Mouse (Mus musculus) forebrain, embryonic 14.5 days (tissue): ENCODE data around the gene Pcmtd2. TPM values are rescaled to one million over a fixed set of nuclear protein-coding genes. Genes with fewer than 3 reads are reported as not detected.
"Not testable (repeated sequence)": the region's sequence is repeated elsewhere in the genome, so short reads cannot be mapped to it uniquely, and the experiment has no call there.

ENCODE experiments used
- ATAC-seq: fragments of 200-750 bp; cut with Nextera tagmentation; 2 replicates; pipeline ENCODE4 v1.8.0; 2017; ENCODE audit warnings: mild to moderate bottlenecking, moderate library complexity
- DNase-seq: peaks from one replicate; pipeline ENCODE4 v3.0.0-alpha.2; 2015; ENCODE audit warnings: low spot score
- H3K27ac ChIP-seq: fragments of 300-500 bp; sonication (generic); 2 replicates; pipeline ENCODE4 v1.5.1; 2014; ENCODE audit warnings: low read depth, mild to moderate bottlenecking, control low read depth, low read length, moderate library complexity
- H3K27me3 ChIP-seq: fragments of 300-500 bp; sonication (generic); replicated peaks from 2 replicates; pipeline ENCODE4 v1.6.1; 2014; ENCODE audit warnings: low read length, control low read depth, mixed read lengths; ENCODE audit not compliant: control insufficient read depth, insufficient read depth
- H3K36me3 ChIP-seq: fragments of 300-500 bp; sonication (generic); 2 replicates; pipeline ENCODE4 v1.6.1; 2014; ENCODE audit warnings: low read length, control low read depth; ENCODE audit not compliant: control insufficient read depth, insufficient read depth
- H3K4me1 ChIP-seq: fragments of 300-500 bp; sonication (generic); 2 replicates; pipeline ENCODE4 v1.6.1; 2014; ENCODE audit warnings: antibody characterized with exemption, low read length, control low read depth; ENCODE audit not compliant: control insufficient read depth, insufficient read depth
- H3K4me2 ChIP-seq: fragments of 300-500 bp; sonication (generic); 2 replicates; pipeline ENCODE4 v1.6.1; 2014; ENCODE audit warnings: mild to moderate bottlenecking, control low read depth, low read length
- H3K4me3 ChIP-seq: fragments of 300-500 bp; sonication (generic); 2 replicates; pipeline ENCODE4 v1.5.1; 2014; ENCODE audit warnings: low read depth, low read length, control low read depth
- H3K9ac ChIP-seq: fragments of 300-500 bp; sonication (generic); 2 replicates; pipeline ENCODE4 v1.6.1; 2014; ENCODE audit warnings: mild to moderate bottlenecking, low read length, control low read depth, moderate library complexity
- H3K9me3 ChIP-seq: fragments of 300-500 bp; sonication (generic); replicated peaks from 2 replicates; pipeline ENCODE4 v1.6.1; 2016; ENCODE audit warnings: low read length, control low read depth, mixed read lengths; ENCODE audit not compliant: control insufficient read depth
- WGBS: fragments of 180-500 bp; shearing (Covaris S2); extraction: QIAGEN DNeasy Blood & Tissue Kit; methylation state at CpG from one replicate; pipeline ENCODE4 v1.1.7; 2014; 5-methylcytosine and 5-hydroxymethylcytosine counted together
- polyA plus RNA-seq: library from polyadenylated mRNA; unstranded; fragments of >200 nt; fragmentation: Nextera tagmentation; extraction: Ambion mirVana; gene quantifications from 2 replicates; pipeline ENCODE4 v1.2.1, GENCODE M21; 2014

Pcmtd2 gene
- 30.0 and 36.6 TPM in 2 replicates for polyA plus RNA-seq

DNA sequence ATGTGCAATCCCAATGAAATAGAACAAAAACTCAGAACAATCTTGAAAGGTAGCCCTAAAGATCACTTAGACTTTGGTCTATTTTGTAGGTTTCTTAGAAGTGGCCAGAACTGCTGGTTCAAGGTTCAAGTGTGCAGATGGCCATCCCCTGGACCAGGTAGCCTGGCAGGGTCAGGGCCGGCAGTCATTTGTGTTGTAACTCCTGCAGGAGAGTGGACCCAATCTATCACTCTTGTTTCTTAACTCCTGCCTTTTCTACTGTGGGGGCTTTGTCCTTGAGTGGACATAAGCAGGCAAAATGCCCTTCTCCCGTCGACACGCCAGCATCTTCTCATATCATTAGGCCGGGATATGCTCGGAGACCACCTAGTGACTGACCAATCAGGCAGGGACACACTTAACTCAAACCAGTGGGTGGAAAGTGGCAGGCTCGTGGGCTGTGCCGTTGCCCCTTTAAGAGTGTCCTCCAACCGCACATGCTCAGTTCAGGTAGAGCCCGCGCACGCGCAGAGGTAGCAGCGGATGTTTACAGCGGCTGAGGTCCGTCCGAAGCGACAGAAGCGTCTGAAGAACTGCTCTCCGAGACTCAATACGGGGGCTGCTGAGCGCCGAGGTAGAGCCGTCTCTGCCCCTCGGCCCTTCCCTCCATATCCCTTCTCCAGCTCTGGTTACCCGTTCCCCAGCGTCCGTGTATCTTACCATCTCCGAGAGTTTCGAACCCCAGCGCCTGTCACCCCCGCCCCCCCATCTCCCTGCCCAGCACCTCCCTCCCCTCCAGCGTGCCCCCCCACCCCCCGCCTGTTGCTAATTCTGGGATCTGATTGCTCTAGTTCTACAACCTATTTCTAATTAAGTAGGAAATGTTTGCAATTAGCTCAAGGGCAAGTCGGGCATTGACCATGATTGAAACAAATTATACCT is at the start of gene Pcmtd2:
Gene Pcmtd2, plus strand, starts transcription at position 483 of the 921 bp plus-strand sequence.
- peak within 1 kb of the TSS; percentile 85 for H3K9ac ChIP-seq
- peak; percentile 99 for ATAC-seq
- WGBS = 1% methylated on average over 35 of the region's 35 CpGs

DNA sequence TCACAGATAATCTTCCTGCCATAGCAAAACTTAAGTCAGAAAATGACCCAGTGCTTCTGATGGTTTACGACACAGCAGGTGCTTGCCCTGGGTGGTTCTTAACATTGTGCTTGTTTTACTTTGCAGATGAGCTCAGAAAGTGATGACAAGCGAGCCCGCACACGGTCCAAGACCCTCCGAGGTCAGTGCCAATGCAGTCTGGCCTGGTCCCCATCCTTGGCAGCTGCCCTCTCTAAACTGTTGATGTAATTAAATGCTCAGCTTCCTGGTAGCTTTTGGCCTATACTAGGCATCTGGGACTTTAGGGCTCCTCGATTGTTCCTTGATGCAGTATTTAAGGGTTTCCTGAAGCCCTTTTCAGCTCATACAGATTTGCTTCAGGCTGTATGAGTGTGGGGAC is 48.3 kb upstream of the Pcmtd2 start:
- H3K36me3 ChIP-seq = peaks cover 69% of the 10 kb centered on the region
- DNase-seq (no peak), ATAC-seq (no peak)

More for the DNA sequence above, at the start of gene Pcmtd2:
- DNase-seq = peak; percentile 97
- peak within 1 kb of the TSS; percentile 74 for H3K4me2 ChIP-seq
- H3K9me3 ChIP-seq = no peaks in the 10 kb centered on the region
- H3K4me3 ChIP-seq = peak within 1 kb of the TSS; percentile 66
- H3K4me1 ChIP-seq = peaks cover 6% of the 10 kb centered on the region
- peak within 1 kb of the TSS; percentile 78; the same call in 1 of the 2 replicates for H3K27ac ChIP-seq
- no peaks in the 10 kb centered on the region for H3K27me3 ChIP-seq
- H3K36me3 ChIP-seq = peaks cover 10% of the 10 kb centered on the region; the same call in 1 of the 2 replicates

DNA sequence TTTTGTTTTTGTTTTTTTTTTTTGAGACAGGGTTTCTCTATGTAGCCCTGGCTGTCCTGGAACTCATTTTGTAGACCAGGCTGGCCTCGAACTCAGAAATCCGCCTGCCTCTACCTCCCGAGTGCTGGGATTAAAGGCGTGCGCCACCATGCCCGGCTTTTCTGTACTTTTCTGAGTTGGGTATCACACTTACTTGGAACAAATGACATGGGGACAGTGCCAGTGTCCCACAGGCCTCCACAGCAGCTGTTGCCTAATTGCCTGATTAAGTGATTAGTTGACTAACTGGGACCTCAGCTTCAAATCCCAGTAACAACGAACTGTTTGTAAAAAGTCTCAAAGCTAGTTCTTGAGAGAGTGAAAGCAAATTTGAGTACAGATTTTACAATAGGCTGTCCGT is 44.5 kb upstream of the Pcmtd2 start:
- not testable (repeated sequence) for H3K4me1 ChIP-seq, H3K9me3 ChIP-seq, DNase-seq, ATAC-seq, H3K4me3 ChIP-seq, H3K4me2 ChIP-seq, H3K9ac ChIP-seq, H3K27me3 ChIP-seq, H3K27ac ChIP-seq
- H3K36me3 ChIP-seq = peaks cover 84% of the 10 kb centered on the region
- WGBS = 61% methylated on average over 8 of the region's 8 CpGs

More for the DNA sequence above, 48.3 kb upstream of the Pcmtd2 start:
- H3K27me3 ChIP-seq = no peaks in the 10 kb centered on the region
- no peak overlapping the region for H3K4me2 ChIP-seq
- H3K9me3 ChIP-seq = no peaks in the 10 kb centered on the region
- H3K27ac ChIP-seq = no peak overlapping the region
- no peak overlapping the region for H3K4me3 ChIP-seq
- WGBS = 80% methylated on average over 6 of the region's 6 CpGs
- H3K4me1 ChIP-seq = peaks cover 9% of the 10 kb centered on the region
- no peak overlapping the region for H3K9ac ChIP-seq

DNA sequence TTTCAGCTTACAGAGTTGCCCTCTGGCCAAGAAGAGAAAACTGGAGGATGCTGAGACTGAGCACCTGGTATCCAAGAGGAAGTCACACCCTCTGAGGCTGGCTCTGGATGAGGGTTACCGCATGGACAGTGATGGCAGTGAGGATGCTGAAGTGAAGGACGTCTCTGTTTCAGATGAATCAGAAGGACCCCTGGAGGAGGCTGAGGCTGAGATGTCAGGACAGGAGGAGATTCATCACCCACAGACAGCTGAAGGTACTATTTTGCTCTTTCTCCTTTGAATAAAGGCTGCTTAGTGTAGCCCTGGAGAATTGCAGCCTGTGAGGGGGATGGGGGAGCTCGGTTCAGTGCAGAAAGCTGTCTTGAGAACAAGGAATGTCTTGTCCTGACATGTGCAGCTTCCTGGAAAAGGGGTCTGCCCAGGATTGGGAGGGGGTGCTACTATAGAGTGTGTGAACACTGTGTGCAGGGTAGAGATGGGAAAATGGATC is 42.0 kb upstream of the Pcmtd2 start:
- Histone ChIP-seq H3K4me1 (no peaks in the 10 kb centered on the region), H3K9ac (no peak overlapping the region), H3K36me3 (peaks cover 78% of the 10 kb centered on the region), H3K27me3 (no peaks in the 10 kb centered on the region), H3K9me3 (no peaks in the 10 kb centered on the region), H3K27ac (no peak overlapping the region), H3K4me3 (no peak overlapping the region), H3K4me2 (no peak overlapping the region)
- no peak for ATAC-seq
- DNase-seq = no peak
- 76% methylated on average over 3 of the region's 3 CpGs for WGBS

DNA sequence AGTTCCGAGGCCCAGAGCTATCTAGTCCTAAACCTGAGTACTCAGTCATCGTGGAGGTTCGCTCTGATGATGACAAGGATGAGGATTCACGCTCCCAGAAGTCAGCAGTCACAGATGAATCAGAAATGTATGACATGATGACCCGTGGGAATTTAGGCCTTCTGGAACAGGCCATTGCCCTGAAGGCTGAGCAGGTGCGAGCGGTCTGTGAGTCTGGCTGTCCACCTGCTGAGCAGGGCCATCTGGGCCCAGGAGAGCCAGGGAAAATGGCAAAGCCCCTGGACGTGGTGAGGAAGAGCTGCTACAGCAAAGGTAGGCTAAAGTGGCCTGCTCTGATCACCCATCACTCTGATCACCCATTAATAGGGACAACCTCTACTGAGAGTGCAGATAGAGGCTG is 40.0 kb upstream of the Pcmtd2 start:
- no peak overlapping the region for H3K4me2 ChIP-seq
- ATAC-seq = no peak
- no peaks in the 10 kb centered on the region for H3K27me3 ChIP-seq
- no peaks in the 10 kb centered on the region for H3K9me3 ChIP-seq
- no peak overlapping the region for H3K27ac ChIP-seq
- DNase-seq = no peak
- no peak overlapping the region for H3K9ac ChIP-seq
- peaks cover 84% of the 10 kb centered on the region for H3K36me3 ChIP-seq
- no peak overlapping the region for H3K4me3 ChIP-seq
- 84% methylated on average over 8 of the region's 8 CpGs for WGBS
- H3K4me1 ChIP-seq = no peaks in the 10 kb centered on the region

DNA sequence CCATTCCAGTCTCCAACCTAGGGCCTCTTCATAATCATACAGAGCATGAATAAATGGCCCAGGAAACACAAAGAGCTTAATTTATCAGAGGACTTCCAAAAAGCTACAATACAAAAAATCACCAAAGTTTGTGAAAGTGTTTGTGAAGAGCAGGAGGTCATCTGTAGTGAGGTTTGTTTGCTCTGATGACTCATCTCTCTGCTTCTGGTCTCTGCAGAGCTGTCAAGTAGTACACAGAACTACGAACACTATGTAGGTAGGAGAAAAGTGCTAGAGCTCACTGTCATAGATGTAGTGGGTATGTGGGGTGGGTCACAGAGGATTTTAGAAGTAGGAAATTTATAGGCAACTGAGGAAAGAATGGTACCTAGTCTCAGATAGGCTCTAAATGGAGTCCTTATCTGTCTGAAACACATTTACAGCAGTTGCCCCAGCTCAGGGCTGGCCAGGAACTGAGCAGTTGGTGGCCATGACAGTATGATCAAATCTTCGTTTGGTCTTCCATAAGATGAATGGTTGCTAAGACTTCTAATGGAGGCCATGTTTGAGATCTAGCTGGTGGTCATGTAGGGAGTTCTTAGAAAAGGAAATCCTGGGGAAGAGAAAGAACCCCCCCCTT is 8.5 kb upstream of the Pcmtd2 start:
- no peak overlapping the region for H3K4me3 ChIP-seq
- ATAC-seq = no peak
- no peak overlapping the region for H3K9ac ChIP-seq
- no peak overlapping the region for H3K4me2 ChIP-seq
- 86% methylated on average over 2 of the region's 2 CpGs for WGBS
- H3K27me3 ChIP-seq = no peaks in the 10 kb centered on the region
- H3K9me3 ChIP-seq = no peaks in the 10 kb centered on the region
- H3K4me1 ChIP-seq = no peaks in the 10 kb centered on the region
- peaks cover 58% of the 10 kb centered on the region for H3K36me3 ChIP-seq
- DNase-seq = no peak
- H3K27ac ChIP-seq = no peak overlapping the region

DNA sequence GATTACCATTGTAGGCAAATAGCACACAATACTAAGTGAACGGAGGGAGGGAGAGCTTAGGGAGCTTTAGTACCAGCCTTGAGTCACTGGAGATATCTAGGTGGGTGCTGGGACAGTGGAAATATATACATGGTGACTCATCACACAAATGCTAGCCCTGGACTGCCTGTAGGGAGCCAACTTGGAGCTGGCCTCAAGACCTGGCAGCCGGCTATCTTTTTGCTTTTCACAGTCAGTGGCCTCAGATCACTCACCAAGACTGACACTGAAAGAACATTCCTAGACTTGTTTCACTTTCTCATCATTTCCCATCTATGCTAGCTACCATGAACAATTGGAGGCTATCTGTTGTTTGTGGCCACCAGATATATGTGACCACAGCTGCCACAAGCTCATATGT is 4.9 kb upstream of the Pcmtd2 start:
- WGBS = 69% methylated on average over 2 of the region's 2 CpGs
- Histone ChIP-seq H3K27me3 (no peaks in the 10 kb centered on the region), H3K9ac (no peak overlapping the region), H3K27ac (no peak overlapping the region), H3K4me1 (no peaks in the 10 kb centered on the region), H3K9me3 (no peaks in the 10 kb centered on the region), H3K36me3 (peaks cover 27% of the 10 kb centered on the region), H3K4me2 (no peak overlapping the region), H3K4me3 (no peak overlapping the region)
- ATAC-seq (no peak), DNase-seq (no peak)

DNA sequence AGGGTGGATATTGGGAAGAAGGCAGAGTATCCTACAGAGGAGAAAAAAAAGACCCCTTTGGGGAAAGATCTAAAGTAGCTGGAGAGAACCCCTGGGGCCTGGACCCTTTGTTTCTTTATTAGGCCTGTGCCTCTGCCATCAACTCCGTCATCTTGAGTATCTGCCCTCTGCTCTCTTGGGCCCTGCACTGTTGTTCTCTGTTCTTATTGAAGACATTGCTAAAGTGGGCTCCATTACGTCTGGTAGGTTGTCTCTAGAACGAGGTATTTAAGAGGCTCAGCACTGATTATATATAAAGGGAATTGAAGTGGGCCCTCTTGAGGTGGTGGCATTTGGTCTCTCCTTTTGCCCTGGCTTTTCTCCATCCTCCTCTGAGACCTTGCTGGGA is 633 bp downstream of the Pcmtd2 start:
- peak; percentile 27 for ATAC-seq
- H3K9me3 ChIP-seq = no peaks in the 10 kb centered on the region
- H3K27ac ChIP-seq = no peak overlapping the region
- peak overlapping the region; percentile 66 for H3K4me3 ChIP-seq
- H3K4me2 ChIP-seq = peak overlapping the region; percentile 74
- DNase-seq = no peak
- WGBS = 1% methylated on average over 3 of the region's 3 CpGs
- peak overlapping the region; percentile 85 for H3K9ac ChIP-seq
- peaks cover 6% of the 10 kb centered on the region for H3K4me1 ChIP-seq
- H3K36me3 ChIP-seq = peaks cover 14% of the 10 kb centered on the region; the same call in 1 of the 2 replicates
- H3K27me3 ChIP-seq = no peaks in the 10 kb centered on the region
